Mouse (Mus musculus): ENCODE results near the gene Dnlz.
A peak's percentile ranks its signal among the peaks of the same experiment; 100 is the strongest.

The Dnlz gene

DNA sequence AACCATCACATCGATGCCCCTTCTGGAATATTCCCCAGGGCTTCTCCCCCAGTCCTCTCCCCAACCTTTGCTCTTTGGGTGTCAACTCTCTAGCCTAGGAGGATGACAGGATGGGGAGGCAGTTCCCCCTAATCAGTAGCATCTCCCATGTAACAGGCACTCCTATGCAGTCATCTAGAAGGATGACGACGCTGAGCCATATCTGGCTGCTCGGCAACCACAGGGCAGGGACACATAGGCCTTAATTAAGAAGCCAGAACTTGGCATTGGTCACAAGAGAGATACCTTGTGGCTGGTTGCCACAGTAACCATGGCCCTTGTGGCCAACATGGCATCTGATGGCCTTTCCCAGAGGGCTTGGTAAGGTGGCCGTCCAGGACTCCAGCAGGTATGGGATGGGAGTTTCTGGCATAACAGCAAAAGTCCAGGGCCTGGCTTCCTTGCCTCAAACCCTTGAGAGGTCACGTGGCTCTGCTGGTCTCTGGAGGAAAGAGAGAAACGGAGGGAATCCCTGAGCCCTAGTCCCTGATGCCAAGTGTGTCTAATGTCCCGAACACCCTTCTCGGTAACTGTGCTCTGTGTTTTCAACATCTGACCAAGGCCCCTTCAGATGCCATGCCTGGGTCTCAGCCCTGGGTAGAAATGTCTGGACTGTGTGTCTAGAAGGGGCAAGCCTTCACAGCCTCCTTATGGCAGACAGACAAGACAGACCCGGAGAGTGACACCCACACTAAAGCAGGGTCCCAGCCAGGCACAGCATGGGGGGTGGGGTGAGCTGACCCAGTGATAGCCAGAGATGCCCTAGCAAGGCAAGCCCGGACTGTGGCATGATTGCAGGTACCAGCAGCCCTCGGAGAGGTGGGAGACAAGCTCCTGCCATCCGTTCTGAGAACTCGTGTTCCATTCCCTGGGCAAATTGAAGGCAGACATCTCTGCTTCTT is 31.4 kb downstream of the Dnlz start:
- DNase-seq (ENCODE audit: low spot score in 2 of 2): no peak

DNA sequence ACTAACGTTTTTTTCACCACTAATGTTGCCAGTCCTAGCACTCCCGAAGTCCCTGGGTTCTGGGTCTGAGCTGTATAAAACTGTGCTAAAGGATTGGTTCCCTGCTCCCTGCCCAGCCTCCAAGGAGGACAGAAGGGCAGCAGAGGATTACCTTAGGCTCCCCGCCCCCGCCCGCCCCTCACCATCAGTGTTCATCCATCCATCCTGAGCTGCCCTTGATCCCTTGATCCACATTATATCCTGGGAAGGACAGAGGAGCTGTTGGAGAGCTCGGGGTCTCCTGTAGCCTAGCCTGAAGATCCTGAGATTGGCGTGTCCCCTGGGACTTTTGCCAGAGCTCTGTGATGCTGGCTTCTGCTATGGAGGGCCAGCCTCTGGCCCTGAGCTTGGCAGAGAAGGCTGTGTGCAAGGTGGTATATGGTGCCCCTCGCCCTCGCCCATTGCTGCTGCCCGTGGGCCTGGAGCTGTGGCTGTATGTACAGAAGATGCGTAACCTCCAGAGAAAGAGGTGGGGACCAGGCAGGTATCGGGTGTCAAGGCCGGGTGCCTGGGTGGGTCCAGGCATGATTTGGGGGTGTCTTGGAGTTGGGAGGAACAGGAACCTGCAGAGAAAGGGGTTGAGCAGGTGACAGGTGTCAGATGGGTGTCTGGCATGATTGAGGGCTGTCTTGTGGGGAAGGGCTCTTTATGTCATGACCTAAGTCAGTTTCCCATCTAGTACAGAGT is 32.2 kb downstream of the Dnlz start:
- no peak for DNase-seq (ENCODE audit: low spot score in 2 of 2)

DNA sequence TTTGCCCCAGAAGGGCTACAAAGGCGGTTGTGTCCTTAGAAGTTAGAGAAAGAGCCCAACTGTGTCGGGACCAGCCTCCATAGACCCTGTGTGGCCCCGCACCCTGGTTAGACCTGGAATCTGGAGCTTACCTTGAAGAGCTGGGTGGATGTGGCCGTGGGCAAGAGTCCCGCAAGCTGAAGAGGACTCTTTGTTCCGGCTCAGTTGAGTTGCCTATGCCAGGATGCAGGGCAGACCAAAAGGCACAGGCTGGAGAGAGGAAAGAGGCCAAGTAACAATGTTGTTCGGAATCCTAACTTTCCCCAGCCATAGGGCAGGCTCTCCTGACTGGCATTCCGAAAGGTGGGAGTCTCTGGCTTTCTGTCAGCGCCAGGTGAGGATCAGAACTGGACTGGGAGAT is 32.8 kb downstream of the Dnlz start:
- DNase-seq (ENCODE audit: low spot score in 2 of 2): no peak

DNA sequence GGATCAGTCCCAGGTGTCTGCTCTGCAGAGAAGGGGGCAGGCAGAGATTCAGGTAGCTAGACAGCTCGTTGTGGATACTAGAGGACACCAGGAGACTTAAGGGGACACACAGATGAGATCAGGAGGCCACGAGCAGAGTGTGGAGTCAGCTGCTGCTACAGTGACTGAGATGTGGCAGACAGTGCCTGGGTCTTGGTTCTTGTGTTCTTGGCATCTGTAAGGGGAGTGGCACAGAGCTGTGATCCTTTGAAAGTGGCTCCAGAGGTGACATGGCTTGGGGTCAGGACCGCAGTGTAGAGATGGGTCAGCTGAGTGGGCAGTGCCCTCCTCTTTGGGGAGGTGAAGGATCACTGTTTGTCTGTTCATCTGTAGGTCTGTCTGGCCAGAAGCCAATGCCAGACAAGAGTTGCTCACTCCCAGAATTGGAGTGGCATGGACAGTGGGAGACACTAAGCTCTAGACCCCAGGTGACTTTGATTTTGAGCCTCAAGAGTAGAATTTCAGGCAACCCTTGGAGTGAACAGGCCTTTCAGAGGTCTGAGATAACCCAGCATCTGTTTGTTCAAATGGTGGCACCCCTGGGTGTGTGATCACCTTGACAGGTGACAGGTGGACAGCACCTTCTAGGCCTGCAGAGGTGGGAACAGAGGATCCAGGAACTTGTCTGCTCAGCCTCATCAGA is 33.8 kb downstream of the Dnlz start:
- DNase-seq (ENCODE audit: low spot score in 2 of 2): no peak

DNA sequence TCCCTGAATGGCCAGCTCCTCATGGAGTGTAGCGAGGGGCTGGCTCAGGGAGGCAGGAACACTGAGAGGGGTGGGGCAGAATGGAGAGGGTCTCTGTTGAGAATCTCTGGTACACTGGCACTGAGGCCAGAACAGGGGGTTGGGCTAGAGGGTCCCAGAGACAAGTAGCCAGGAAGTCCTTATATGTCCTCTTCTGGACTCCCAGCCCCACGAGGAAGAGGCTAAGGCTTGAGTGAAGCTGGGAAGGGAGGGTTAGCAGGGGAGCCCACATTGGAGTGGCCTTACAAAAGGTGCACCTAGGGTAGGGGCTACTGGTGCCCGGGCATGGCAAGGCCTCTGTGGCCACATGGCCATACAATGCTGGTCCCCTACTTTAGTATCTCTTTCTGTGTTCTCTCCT is 34.5 kb downstream of the Dnlz start:
- no peak for DNase-seq (ENCODE audit: low spot score in 2 of 2)

DNA sequence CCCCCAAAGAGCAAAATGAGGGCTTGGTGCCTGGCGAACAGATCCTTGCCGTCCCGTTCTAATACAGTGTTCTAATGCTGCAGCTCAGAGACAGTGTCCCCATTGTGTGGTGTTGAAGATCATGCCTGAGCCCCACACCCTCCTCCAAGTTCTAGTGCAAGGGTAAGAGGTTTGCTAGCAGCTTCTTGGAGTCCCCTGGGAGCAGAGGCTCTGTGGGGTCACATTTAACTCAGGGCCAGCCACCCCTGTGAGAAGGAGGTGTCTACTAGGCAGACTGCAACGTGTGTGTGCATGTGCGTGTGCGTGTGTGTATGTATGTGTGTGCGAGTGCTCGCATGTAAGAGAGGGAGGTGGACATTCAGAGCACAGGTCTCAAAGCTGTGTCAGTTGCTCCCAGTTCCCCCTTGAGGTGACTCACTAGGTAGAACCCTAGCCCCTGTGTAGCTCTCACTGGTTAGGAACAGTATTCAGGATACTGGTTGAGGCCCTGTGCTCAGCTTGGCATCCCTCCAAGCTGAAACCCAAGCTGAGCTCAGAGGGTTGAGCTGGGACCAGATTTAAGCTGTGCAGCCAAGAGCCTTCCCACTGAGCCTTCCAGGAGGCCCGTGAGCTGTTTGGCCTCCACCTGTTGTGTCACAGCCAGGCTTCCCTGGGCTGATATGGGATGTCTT is 35.2 kb downstream of the Dnlz start:
- no peak for DNase-seq (ENCODE audit: low spot score in 2 of 2)

DNA sequence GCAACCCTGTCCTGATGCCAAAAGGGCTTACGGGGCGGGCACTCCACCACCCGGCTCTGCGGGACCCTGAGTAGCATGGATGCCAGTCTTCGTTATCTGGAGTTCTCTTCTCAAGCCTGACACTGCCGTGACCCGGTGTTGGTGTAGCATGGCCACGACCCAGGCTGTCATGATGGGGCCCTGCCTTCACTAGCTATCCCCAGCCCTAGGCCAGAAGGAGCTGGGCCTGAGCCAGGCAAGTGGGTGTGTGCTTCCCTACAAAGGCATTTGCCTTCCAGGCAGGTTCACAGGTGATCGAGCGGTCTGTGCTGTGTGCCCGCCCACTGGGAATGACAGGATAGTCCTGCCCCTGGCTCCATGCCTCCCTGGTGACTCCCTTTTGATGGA is 36.0 kb downstream of the Dnlz start:
- DNase-seq (ENCODE audit: low spot score in 2 of 2): peak; percentile 47 to 54

DNA sequence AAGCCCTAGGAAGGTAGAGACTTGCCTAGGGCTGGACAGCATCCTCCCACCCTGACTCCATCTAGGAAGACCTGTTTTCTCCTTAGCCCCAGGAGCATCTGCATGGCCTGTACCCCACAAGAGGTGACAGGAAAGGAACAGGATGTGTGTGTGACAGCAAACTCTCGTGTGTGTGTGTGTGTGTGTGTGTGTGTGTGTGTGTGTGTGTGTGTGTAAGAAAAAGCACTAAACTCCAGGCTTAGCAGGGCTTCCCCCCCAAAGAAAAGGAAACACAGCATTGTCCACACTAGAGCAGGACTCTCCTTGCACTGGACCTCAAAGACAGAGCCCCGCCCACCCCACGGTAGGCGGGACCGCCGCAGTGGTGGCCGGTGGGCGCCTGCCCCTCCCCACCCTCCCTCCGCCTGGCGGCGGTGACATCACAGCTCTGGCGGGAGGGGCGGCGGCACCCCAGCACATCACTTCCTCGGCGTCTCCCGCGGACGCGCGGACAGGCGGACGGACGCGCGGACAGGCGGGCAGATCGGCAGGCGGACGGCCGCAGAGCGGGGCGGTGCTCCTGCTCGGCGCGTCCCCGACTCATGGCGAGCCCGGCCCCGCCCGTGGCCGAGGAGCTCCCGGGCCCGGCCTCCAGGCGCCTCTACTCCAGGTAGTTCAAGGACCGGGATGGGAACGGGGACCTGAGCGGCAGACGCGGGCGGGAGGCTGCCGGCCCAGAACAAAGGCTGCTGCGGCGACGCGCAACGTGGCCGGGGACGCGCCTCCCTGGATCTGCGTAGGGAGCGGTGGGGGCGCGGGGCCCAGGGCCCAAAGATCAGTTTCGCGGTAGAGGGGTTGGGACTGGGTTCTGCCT is 36.6 kb downstream of the Dnlz start, which contains the start of gene Gpsm1:
Gene Gpsm1 (plus strand): TSS at position 444 of the 853 bp plus-strand sequence.
- peak; percentile 59 to 75 for DNase-seq (ENCODE audit: low spot score in 2 of 2)

DNA sequence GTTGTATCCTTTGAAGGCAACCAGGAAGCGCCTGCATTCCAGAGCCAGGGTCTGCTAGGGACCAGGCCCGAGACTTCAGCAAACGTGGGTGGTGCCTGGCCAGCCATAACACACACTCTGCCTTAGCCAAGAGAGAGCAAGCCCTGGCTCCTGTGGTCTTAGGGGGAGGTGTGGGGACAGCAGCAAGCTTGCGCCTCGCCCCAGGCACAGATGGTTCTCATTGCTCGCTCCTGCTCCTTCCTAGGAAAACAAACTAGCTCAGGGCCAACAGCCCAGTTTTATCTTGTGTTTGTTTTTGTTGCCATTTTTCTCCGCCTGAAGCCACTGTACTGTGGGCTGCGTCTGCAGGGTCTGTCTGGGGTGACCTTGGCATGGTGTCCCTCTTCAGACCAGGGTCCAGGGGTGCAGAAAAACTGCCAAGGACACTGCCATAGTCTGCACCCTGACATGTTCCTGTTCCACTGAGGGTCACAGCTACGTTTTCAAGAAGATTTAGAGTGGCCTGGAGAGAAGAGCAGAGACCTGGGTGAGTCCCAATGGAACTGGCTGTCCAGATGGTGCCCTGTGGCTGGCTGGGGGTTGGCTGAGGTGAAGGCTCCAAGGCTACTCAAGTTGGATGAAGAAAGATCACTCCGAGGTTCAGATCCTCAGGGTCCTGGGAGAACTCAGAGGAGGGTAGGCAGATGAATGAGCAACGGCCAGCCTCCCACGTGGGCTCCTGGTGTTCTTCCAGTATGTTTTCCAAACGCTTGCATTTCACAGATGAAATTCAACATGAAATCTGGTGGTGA is 37.4 kb downstream of the Dnlz start:
- DNase-seq (ENCODE audit: low spot score in 2 of 2): peak; percentile 51 to 64

DNA sequence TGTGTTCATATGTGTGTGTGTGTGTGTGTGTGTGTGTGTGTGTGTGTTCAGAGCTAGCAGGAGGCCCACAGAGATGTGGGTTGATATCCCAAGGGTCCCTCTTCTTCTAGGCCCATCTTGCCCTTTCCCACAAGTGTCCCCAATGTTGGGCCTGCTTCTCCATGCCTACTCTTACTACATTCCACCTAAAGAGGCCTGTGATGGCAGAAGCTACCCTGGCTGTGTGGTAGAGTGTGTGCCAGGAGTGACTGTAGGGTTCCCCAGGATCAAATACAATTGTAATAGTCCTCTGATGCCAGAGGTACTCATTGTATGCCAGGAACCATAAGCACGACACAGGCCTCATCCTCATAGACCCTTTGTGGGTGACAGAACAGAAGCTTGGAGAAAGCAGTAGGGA is 38.5 kb downstream of the Dnlz start:
- DNase-seq (ENCODE audit: low spot score in 2 of 2): no peak

DNA sequence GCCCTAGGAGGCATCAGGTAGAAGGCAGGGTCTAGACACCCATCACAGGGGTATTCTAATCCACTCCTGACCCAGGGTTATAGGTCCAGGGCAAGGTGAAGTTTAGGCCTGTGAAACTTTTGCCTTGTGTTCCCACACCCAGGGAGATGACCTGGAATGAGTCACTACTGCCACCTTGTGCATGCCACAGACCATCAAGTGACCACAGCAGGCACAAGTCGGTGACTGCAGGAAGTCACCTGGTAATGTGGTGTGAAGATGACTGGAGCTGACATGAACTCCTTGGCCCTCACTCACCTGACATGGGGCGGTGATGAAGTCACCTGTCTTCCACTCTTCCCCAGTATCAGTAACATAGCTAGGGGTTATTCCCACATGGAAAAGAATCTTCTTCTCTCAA is 39.1 kb downstream of the Dnlz start:
- no peak for DNase-seq (ENCODE audit: low spot score in 2 of 2)

DNA sequence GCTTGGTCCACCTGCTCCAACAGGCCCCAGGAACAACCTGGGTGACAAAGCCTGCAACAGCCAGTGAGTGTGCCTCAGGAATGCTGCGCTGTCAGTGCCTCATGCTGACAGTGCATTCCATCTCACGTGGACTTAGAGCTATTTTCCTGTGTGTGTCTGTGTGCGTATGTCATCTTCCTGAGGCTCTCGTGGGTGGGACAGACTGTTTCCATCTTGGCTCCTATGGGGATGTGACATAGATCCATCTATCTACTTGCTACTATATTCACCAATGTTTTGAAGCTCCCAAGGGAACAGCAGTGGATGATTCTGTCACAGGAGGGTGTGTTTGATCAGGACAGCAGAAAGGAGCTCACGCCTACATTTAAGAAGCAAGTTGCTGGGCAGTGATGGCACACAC is 40.0 kb downstream of the Dnlz start:
- DNase-seq (ENCODE audit: low spot score in 2 of 2): no peak

DNA sequence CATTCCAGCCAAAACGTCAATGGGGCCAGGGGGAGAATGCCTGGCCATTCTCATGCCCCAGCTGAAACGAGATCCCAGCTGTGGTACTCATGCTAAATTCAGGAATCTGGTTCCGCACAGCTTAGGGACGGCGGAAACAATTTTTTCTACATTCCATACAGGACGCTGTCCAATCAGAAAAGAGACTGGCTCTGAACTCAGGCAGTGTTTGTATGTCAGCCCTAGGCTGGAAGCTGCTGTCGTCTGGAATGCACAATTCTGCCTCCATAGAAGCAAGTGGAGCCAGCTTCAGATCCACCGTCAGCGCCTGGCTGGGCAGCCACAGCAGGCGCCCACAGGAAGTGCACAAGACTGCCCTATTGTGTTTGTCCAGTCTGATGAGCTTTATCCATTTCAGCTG is 42.2 kb downstream of the Dnlz start:
- no peak for DNase-seq (ENCODE audit: low spot score in 2 of 2)

DNA sequence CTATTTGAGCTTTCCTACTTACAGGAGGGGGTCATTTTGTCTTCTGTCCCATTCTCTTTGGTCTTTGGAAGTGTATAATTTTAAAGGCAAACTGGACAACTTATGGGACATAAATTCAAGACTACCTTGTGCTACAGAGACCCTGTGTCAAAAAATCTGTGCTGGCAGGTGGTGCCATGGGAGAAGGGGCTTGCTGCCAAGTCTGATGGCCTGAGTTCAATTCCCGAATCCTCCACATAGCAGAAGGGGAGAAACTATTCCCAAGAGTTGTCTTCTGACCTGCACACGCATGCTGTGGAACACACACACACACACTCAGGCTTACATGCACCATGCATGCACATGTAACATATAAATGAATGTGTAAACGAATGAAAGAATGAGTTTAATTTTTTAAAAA is 45.2 kb downstream of the Dnlz start:
- no peak for DNase-seq (ENCODE audit: low spot score in 2 of 2)

DNA sequence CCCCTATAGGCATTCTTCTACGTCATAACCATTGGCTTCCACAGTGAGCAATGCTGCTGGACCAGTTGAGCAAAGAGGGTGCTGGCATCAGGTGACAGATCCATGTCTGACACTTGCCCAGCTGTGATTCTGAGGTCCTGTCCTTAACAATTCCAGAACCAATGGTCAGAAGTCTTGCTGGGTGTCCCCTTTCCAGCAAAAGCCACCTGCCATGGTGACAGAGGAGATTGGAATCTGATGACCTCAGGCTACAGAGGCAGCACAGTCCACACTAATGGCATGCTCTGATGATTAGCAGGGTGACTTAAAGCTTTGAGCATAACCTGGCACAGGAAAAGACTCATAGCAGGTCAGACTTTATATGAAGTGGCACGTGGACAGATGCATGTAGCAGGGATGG is 46.4 kb downstream of the Dnlz start:
- no peak for DNase-seq (ENCODE audit: low spot score in 2 of 2)

DNA sequence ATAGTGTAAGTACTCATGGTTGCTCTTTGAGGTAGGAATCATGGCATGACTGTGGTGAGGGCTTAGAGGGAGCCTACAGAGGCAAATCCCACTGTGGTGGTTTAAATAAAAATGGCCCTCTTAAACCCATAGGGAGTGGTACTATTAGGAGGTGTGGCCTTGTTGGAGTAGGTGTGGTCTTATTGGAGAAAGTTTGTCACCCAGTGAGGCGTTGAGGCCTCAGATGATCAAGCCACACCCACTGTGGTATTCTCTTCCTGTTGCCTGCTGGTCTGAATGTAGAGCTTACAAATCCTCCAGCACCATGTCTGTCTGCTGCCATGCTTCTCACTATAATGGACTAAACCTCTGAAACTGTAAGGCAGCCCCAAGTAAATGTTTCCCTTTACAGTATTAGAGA is 47.2 kb downstream of the Dnlz start:
- DNase-seq (ENCODE audit: low spot score in 2 of 2): no peak

DNA sequence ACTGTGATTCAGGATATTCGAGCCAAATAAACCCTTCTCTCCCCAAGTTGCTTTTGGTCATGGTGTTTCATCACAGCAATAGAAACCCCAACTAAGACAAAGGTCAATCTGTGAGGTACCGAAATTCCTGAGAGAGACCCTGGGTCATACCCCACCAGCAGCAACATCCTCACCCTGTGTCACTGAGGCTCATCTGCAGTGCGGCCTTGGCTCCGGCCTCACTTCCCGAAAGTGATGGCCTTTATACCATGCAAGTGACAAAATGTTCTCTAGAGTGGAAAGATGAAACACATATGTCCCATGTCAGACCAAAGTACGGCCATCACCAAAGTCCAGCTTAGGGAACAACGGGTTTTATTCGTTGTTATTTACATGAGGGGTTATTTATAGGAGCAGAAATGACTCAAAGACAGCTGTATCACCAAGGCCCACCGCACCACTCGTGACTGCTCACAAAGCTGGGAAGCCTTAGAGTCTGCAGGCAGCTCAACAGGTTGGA is 49.9 kb downstream of the Dnlz start:
- no peak for DNase-seq (ENCODE audit: low spot score in 2 of 2)

DNA sequence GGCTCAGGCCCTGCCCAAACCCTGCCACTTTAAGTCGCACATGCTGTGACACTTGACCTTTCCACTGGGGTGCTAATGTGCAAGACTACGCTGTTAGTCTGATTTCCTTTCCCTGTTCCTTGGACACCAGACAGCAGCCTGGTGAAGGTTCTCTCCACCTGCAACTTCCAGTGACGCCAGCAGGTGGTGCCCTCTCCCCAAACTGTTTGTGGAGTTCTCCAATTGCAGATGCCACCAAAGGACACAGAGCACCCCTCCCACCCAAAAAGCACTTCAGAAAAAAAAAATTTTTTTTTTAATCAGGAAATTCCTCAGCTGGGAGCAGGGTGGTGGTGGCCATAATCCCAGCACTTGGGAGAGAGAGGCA is 51.1 kb downstream of the Dnlz start:
- peak; percentile 82 to 86 for DNase-seq (ENCODE audit: low spot score in 2 of 2)

DNA sequence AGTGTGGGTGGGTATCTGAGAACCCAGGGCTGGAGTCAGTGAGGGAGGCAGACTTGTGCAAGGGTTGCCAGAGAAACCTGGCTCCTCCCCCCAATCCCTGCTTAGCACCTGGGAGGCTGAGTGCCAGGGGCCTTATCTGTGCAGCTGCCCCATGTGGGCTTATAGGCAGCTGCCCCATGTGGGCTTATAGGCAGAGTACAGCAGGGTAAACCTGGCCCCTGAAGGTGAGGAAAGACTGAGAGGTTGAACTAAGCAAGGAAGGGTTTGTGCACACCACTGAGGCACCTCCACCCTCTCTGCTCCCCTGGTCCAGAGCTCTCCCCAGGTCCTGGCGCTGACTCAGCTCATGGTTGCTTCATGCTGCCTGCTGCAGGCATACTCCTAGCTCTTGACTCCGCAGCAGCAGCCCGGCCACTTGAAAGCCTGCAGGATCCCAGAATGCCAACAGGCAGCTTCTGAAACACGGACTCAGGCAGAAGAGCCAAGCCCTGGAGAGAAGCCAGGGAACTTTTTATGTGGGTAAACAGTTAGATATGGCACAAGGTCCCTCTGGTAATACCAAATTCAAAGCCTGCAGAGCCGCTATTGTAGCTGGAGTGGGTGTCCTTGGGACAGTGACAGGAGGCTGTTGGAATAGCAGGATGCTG is 51.6 kb downstream of the Dnlz start:
- DNase-seq (ENCODE audit: low spot score in 2 of 2): no peak

DNA sequence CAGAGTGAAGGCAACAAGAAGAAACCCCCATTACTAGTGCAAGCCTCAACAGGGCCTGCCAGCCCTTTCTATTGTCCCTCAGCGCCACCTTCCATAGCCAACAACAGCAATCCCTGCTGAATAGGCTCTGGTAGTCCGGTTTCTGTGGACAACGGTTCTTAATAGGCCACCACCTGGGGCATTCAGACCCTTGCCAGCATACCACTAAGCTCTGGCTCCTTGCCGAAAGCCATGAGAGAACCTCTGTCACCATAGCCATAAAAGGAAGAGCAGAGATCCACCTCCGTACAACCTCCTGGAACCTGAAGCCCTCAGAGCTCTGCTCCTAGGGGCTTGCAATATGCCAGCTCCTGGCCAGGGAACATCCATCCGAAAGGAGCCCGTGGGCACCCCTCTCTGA is 52.6 kb downstream of the Dnlz start:
- DNase-seq (ENCODE audit: low spot score in 2 of 2): no peak

Data from urinary bladder, postnatal 36 days (tissue).